Mouse (Mus musculus) retina, postnatal 1 day (tissue): Measurements from ENCODE around the gene Olfr588-ps1.
"Not testable (repeated sequence)": the region's sequence is repeated elsewhere in the genome, so short reads cannot be mapped to it uniquely, and the experiment has no call there.

Experiments used
- DNase-seq: peaks from one replicate; pipeline ENCODE4 v3.0.0-alpha.2; 2012

Olfr588-ps1 gene

GRCm38 (mm10) chr7:103140579-103140978, at the start of gene Olfr588-ps1:
Gene Olfr588-ps1 (plus strand): TSS chr7:103140879.
- DNase-seq: no peak

- DNase-seq: no peak
Measured at GRCm38 (mm10) chr7:103097420-103097819, 43.3 kb upstream of the Olfr588-ps1 start, which contains the start of gene Olfr585. Gene Olfr585 (plus strand): TSS chr7:103097720.

- no peak for DNase-seq
Measured at GRCm38 (mm10) chr7:103119406-103119805, 21.3 kb upstream of the Olfr588-ps1 start.

DNA sequence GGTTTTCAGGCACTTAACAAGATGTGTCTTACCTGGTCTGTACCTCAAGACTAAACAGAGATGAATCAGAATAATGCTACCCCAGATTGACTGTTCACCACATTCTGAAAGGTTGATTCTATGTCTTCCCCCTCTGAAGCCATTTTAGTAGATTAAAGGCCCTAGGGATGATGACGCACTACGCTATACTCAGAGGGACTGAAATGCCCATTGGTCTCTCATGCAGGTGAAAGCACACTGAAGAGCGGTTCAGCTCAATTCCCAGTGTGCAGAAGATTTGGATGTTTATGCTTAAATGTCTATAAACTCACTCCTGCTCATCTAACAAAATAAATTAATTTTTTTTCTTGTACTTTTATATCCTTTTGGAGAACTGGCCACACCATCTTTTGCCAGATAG, 15.1 kb upstream of the Olfr588-ps1 start, which contains the start of gene Olfr586:
TSS of gene Olfr586 (minus strand) at position 101 of the 400 bp plus-strand sequence.
- no peak for DNase-seq

DNA sequence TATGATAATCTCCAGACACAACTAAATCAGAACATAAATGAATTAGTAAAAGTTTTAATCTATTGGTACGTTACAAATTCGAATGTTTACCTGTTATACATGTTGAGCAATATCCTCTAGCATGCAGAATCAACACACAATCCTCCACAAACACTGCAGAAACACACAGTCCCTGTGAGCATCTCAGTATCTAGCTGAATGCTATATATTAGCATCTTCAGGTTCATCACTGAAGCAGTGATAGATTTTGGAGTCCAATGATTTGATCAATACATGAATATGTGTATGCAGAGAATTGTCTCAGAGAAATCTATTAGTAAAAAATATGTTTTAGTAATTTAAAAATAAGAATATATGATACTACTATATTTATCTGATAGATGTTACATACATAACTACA, 15.6 kb downstream of the Olfr588-ps1 start, which contains the start of gene Olfr589:
TSS of gene Olfr589 (minus strand) at position 101 of the 400 bp plus-strand sequence.
- DNase-seq: no peak

DNA sequence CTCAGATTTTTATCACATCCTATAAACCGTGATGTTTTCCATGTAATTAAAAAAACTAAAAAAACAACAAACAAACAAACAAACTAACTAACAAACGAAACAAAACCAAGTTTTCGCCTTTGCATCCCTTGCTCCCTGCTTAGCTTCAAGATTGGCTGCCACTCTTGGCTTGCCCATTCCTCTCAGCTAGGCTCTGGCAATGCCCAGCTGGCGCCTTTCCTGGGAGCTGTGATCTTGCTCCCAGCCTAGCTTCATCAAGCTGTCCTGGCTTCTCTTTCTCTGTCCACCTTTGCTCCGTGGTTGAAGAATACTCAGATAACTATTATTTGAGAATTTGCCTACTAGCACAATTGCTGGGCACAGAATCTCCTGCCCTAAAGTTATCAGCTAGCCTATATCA, 29.0 kb downstream of the Olfr588-ps1 start:
- DNase-seq: no peak

DNA sequence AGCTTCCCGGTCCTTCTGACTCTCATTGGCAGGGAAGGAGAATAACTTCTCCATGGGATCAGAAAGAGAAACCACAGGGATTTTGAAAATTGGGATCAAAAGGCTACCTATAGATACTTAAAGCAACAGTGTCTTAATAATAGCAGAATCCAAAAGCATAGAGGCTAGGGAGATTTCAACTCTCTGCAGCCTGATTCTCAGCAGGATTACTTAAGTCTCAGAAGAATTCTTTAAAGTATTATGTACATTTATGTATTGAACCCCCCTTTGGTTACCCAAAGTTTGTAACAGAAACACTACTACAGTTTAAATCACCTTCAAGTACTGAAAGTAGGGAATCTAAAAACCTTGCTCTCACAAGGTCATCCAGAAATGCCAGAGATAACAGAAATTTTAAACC, 37.6 kb downstream of the Olfr588-ps1 start, which contains the start of gene Olfr591:
TSS of gene Olfr591 (minus strand) at position 101 of the 400 bp plus-strand sequence.
- DNase-seq: no peak

DNA sequence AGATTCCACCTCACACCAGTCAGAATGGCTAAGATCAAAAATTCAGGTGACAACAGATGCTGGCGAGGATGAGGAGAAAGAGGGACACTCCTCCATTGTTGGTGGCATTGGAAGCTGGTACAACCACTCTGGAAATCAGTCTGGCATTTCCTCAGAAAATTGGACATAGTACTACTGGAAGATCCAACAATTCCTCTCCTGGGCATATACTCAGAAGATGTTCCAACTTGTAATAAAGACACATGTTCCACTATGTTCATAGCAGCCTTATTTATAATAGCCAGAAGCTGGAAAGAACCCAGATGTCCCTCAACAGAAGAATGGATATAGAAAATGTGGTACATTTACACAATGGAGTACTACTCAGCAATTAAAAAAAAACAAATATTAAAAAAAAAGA, 43.8 kb downstream of the Olfr588-ps1 start, which contains the start of gene Olfr592:
TSS of gene Olfr592 (plus strand) at position 301 of the 400 bp plus-strand sequence.
- not testable (repeated sequence) for DNase-seq
